Mouse (Mus musculus): ENCODE data around the gene Smarcd1.

Smarcd1 gene

GRCm38 (mm10) chr15:99731167-99731566, 29.2 kb downstream of the Smarcd1 start:
- no peak for DNase-seq (ENCODE audit: low read depth, low spot score)

DNA sequence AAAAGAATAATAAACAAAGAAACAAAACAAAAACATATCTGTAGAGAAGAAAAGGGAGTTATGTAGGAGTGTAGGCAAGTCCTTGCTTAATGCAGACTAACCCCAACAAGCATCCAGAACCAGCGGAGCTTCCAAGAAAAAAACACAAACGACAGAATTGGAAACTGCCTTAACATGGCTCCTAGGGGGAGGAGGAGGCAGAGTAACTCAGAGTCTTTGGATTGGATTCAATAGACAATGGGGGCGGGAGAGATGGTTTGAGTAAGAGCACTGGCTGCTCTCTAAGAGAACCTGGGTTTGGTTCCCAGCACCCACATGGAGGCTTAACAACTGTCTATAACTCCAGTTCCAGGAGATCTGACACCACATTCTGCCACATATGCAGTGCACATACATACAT, 29.7 kb downstream of the Smarcd1 start:
- no peak for DNase-seq (ENCODE audit: low read depth, low spot score)

DNA sequence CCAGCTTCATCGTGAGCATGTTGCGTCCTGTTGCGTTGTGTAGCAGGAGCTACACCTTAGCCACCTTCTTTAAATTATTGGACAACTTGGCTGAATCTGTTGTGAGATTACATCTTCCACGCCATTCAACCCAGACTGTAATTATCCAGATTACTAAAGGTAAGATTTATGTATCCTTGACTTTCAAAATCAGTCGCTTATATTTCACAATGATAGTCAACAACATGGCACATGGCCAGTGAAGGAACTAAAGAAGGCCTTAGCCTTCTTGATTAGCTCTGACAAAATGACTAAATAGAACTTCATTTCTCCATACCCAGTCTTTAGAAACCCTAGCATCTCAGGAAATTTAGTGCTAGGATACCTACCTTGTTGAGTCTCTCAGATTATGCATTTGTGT, 31.3 kb downstream of the Smarcd1 start:
- no peak for DNase-seq (ENCODE audit: low read depth, low spot score)

DNA sequence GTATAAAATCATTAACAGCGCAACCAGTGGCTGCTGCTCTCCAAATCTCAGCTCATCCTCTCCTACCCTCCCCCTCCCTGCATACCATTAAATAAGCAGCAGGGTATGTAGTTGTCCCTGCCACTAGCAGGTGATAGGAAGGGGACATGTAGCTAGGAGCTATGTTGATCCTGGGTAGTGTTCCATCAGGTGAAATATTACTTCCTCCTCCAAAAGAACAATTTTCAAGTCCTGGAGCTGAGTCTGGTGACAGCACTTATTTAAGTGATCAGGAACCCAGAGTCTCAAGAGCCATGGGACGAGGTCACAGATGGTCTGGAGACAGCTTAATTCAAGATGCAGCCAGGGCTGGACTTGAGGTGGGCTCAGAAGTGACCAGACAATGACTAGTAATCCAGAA, 33.7 kb downstream of the Smarcd1 start:
- no peak for DNase-seq (ENCODE audit: low read depth, low spot score)

DNA sequence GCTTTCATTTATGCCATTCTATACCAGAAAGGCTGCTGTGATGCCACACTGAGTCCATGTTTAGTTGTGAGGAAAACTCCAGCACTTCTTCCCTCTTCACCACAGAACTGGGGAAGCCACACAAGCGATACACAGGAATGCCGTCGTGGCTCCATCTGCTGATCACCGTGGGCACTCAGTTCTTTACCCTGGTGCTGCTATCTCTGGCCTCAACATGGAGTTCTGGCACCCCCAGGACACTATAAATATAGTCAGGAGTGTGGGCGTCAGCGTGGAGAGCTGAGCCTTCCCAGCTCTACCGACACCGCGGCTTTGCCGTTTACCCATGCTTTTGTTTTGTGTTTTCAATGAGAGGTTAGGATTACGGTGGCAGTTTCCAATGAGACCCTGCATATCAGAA, 34.7 kb downstream of the Smarcd1 start:
- no peak for DNase-seq (ENCODE audit: low read depth, low spot score)

- DNase-seq (ENCODE audit: low read depth, low spot score) = no peak
Measured at GRCm38 (mm10) chr15:99740229-99740628, 38.3 kb downstream of the Smarcd1 start.

DNA sequence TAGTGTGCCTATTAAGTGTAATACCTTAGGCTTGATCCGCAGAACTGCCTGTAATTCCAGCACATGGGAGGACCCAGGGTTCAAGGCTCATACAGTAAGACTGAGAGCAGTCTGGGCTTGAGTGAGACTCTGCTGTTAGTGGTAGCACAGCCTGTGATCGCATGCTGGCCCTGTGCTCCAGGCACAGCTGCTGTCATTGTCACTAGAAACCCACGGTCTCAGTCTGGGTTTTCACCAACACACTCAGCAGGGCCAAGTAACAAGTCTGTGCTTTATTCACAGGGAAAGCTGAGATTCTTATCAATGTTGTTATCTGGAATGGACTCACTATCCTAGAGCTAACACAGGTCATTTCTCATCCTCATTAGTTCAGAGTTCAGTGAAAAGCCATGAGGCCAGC, 52.3 kb downstream of the Smarcd1 start:
- no peak for DNase-seq (ENCODE audit: low read depth, low spot score)

All from CD4-positive helper T cell, adult 2 months (primary cell).